26 mouse cellular contexts compared by ENCODE assay signal in genomic region chr1:163316920-163317319, GRCm38 (mm10). TPM values are rescaled to one million over a fixed set of nuclear protein-coding genes. Genes with fewer than 3 reads are reported as not detected.
"Had no signal": no experiment of that assay in that cellular context is flagged by ENCODE, and none has a peak within 500 bp of the region (broad histone marks: within the 10 kb centered on the region; RNA-seq: fewer than 3 reads in every experiment).

No protein-coding gene starts in this region.

- H3K27ac ChIP-seq: heart, embryonic 10.5 days; heart, embryonic 13.5 days; heart, embryonic 15.5 days; hindbrain, embryonic 13.5 days; hindbrain, embryonic 15.5 days; hindbrain, postnatal 0 days; kidney, embryonic 15.5 days; kidney, postnatal 0 days; layer of hippocampus, adult 2 months; left cerebral cortex, adult 2 months; limb, embryonic 13.5 days; limb, embryonic 15.5 days; liver, embryonic 13.5 days; liver, embryonic 15.5 days had no signal

- H3K4me3 ChIP-seq: heart, embryonic 10.5 days; heart, embryonic 13.5 days; heart, embryonic 15.5 days; hindbrain, embryonic 13.5 days; hindbrain, embryonic 15.5 days; kidney, embryonic 15.5 days; layer of hippocampus, adult 2 months; left cerebral cortex, adult 2 months; limb, embryonic 13.5 days; limb, embryonic 15.5 days; liver, embryonic 13.5 days; liver, embryonic 15.5 days had no signal

- H3K9me3 ChIP-seq: heart, embryonic 10.5 days; heart, embryonic 13.5 days; heart, embryonic 15.5 days; hindbrain, embryonic 13.5 days; hindbrain, embryonic 15.5 days; kidney, embryonic 15.5 days; limb, embryonic 13.5 days; limb, embryonic 15.5 days; liver, embryonic 13.5 days; liver, embryonic 15.5 days had no signal

- ATAC-seq: hindbrain, postnatal 0 days; intestine, embryonic 16.5 days had no signal

- H3K36me3 ChIP-seq: heart, embryonic 10.5 days; heart, embryonic 13.5 days; heart, embryonic 15.5 days; hindbrain, embryonic 13.5 days; hindbrain, embryonic 15.5 days; kidney, embryonic 15.5 days; limb, embryonic 13.5 days; limb, embryonic 15.5 days; liver, embryonic 13.5 days; liver, embryonic 15.5 days had no signal

- H3K9ac ChIP-seq: heart, embryonic 13.5 days; heart, embryonic 15.5 days; hindbrain, embryonic 13.5 days; hindbrain, embryonic 15.5 days; kidney, embryonic 15.5 days; limb, embryonic 13.5 days; limb, embryonic 15.5 days; liver, embryonic 13.5 days; liver, embryonic 15.5 days had no signal

- DNase-seq: gastrocnemius, postnatal 14 days; gastrocnemius, postnatal 36 days; heart, postnatal 14 days; heart, postnatal 36 days; kidney, adult 11 months; kidney, adult 2 months; kidney, adult 9 months; kidney, postnatal 25 days; kidney, postnatal 4 days; liver, embryonic 13.5 days had no signal

- H3K4me2 ChIP-seq: heart, embryonic 13.5 days; heart, embryonic 15.5 days; hindbrain, embryonic 13.5 days; hindbrain, embryonic 15.5 days; kidney, embryonic 15.5 days; limb, embryonic 13.5 days; limb, embryonic 15.5 days; liver, embryonic 11.5 days; liver, embryonic 13.5 days; liver, embryonic 15.5 days had no signal

- H3K4me1 ChIP-seq: liver, embryonic 13.5 days; liver, embryonic 15.5 days had no signal

RNA-seq across cellular contexts. Expression of gene Prrx1, which starts 3.4 kb away (rescaled TPM):
- total RNA-seq: hematopoietic stem cell, adult 5-6 weeks had no signal
